Mouse (Mus musculus) MEL (cell line): ENCODE results near the gene Itln1. TPM values are rescaled to one million over a fixed set of nuclear protein-coding genes. Genes with fewer than 3 reads are reported as not detected.

Experiments
- DNase-seq: peaks from one replicate; pipeline ENCODE4 v3.0.0; 2011; ENCODE audit warnings: low read depth, low spot score
- H3K27ac ChIP-seq: 2 replicates; pipeline ENCODE4 v1.5.1; 2012; ENCODE audit warnings: low read depth, mild to moderate bottlenecking, control low read depth, low read length, moderate library complexity; ENCODE audit not compliant: control insufficient read depth
- H3K27me3 ChIP-seq, 2 experiments: fragments of 150-350 bp in 1 of 2; sonication (generic) in 1 of 2; 2 replicates each; pipeline ENCODE4 v1.6.1; 2012; ENCODE audit warnings: low read length in 2 of 2, mild to moderate bottlenecking in 2 of 2, improper control_type of control experiment in 1 of 2, moderate library complexity in 1 of 2; ENCODE audit not compliant: insufficient read depth in 2 of 2, control insufficient read depth in 1 of 2
- H3K36me3 ChIP-seq, 2 experiments: 2 replicates each; pipeline ENCODE4 v1.6.1; 2012 to 2014; ENCODE audit warnings: low read length in 2 of 2, improper control_type of control experiment in 1 of 2, inconsistent platforms in 1 of 2, mild to moderate bottlenecking in 1 of 2; ENCODE audit not compliant: insufficient read depth in 2 of 2, control insufficient read depth in 1 of 2
- H3K4me1 ChIP-seq, 2 experiments: fragments of 150-350 bp in 1 of 2; sonication (generic) in 1 of 2; 2 replicates each; pipeline ENCODE4 v1.6.1; 2012; ENCODE audit warnings: low read length in 2 of 2, improper control_type of control experiment in 1 of 2, mild to moderate bottlenecking in 1 of 2; ENCODE audit not compliant: insufficient read depth in 2 of 2, control insufficient read depth in 1 of 2
- H3K4me3 ChIP-seq, 2 experiments: fragments of 150-350 bp in 1 of 2; sonication (generic) in 1 of 2; 2 replicates each; pipeline ENCODE4 v1.5.1; 2012; ENCODE audit warnings: low read depth in 2 of 2, low read length in 2 of 2, mild to moderate bottlenecking in 2 of 2, moderate library complexity in 2 of 2, control low read depth in 1 of 2, improper control_type of control experiment in 1 of 2; ENCODE audit not compliant: control insufficient read depth in 1 of 2, insufficient read depth in 1 of 2
- H3K79me2 ChIP-seq: 2 replicates; pipeline ENCODE4 v1.6.1; 2012; ENCODE audit warnings: mild to moderate bottlenecking, low read length, moderate library complexity; ENCODE audit not compliant: control insufficient read depth, poor library complexity, insufficient read depth
- H3K9ac ChIP-seq: 2 replicates; pipeline ENCODE4 v1.6.1; 2012; ENCODE audit warnings: low read depth, mild to moderate bottlenecking, control low read depth, low read length, moderate library complexity; ENCODE audit not compliant: control insufficient read depth, poor library complexity, severe bottlenecking
- H3K9me3 ChIP-seq: fragments of 150-350 bp; sonication (generic); replicated peaks from 2 replicates; pipeline ENCODE4 v1.6.1; 2012; ENCODE audit warnings: mild to moderate bottlenecking, low read length, improper control_type of control experiment, moderate library complexity; ENCODE audit not compliant: insufficient read depth
- CTCF ChIP-seq, 3 experiments: IDR thresholded peaks in 2 of 3; conservative IDR thresholded peaks in 1 of 3; 2 replicates each; pipeline ENCODE4 v1.5.1; 2011 to 2012; ENCODE audit warnings: low read length in 3 of 3, low read depth in 2 of 3, mild to moderate bottlenecking in 2 of 3, improper control_type of control experiment in 1 of 3, inconsistent platforms in 1 of 3, mixed read lengths in 1 of 3, moderate library complexity in 1 of 3; ENCODE audit not compliant: control insufficient read depth in 1 of 3, insufficient read depth in 1 of 3, poor library complexity in 1 of 3, severe bottlenecking in 1 of 3
- ELF1 ChIP-seq: IDR thresholded peaks from 2 replicates; pipeline ENCODE4 v1.6.1; 2014; ENCODE audit warnings: low read depth, mild to moderate bottlenecking, inconsistent platforms, low read length, improper control_type of control experiment, moderate library complexity
- EP300 ChIP-seq, 2 experiments: IDR thresholded peaks; 2 replicates each; pipeline ENCODE4 v1.6.1; 2011; ENCODE audit warnings: improper control_type of control experiment in 2 of 2, low read length in 2 of 2, low read depth in 1 of 2, mild to moderate bottlenecking in 1 of 2
- GABPA ChIP-seq: IDR thresholded peaks from 2 replicates; pipeline ENCODE4 v1.6.1; 2012; ENCODE audit warnings: low read depth, mild to moderate bottlenecking, inconsistent platforms, low read length, improper control_type of control experiment, moderate library complexity
- GATA1 ChIP-seq: IDR thresholded peaks from 2 replicates; pipeline ENCODE4 v1.6.1; 2011; ENCODE audit warnings: low read depth, low read length, improper control_type of control experiment
- HCFC1 ChIP-seq: IDR thresholded peaks from 2 replicates; pipeline ENCODE4 v1.6.1; 2012; ENCODE audit warnings: low read depth, mild to moderate bottlenecking, inconsistent platforms, low read length, improper control_type of control experiment, moderate library complexity
- JUND ChIP-seq: IDR thresholded peaks from 2 replicates; pipeline ENCODE4 v1.6.1; 2011; ENCODE audit warnings: low read depth, mild to moderate bottlenecking, improper control_type of control experiment, low read length
- KAT2A ChIP-seq: conservative IDR thresholded peaks from 2 replicates; pipeline ENCODE4 v1.6.1; 2012; ENCODE audit warnings: low read depth, low read length, improper control_type of control experiment, inconsistent platforms
- MAFK ChIP-seq: IDR thresholded peaks from 2 replicates; pipeline ENCODE4 v1.6.1; 2011; ENCODE audit warnings: low read depth, mild to moderate bottlenecking, low read length, improper control_type of control experiment, borderline replicate concordance
- MAX ChIP-seq: IDR thresholded peaks from 2 replicates; pipeline ENCODE4 v1.6.1; 2011; ENCODE audit warnings: low read length, improper control_type of control experiment
- MAZ ChIP-seq: IDR thresholded peaks from 2 replicates; pipeline ENCODE4 v1.6.1; 2012; ENCODE audit warnings: low read depth, mild to moderate bottlenecking, inconsistent platforms, low read length, improper control_type of control experiment
- MEF2A ChIP-seq: IDR thresholded peaks from 2 replicates; pipeline ENCODE4 v1.6.1; 2014; ENCODE audit warnings: low read depth, mild to moderate bottlenecking, inconsistent platforms, low read length, improper control_type of control experiment; ENCODE audit not compliant: poor library complexity, insufficient replicate concordance, severe bottlenecking; ENCODE audit errors: extremely low read depth
- MYB ChIP-seq: IDR thresholded peaks from 2 replicates; pipeline ENCODE4 v1.6.1; 2011; ENCODE audit warnings: mild to moderate bottlenecking, low read depth, low read length, improper control_type of control experiment
- NRF1 ChIP-seq: IDR thresholded peaks from 2 replicates; pipeline ENCODE4 v1.6.1; 2014; ENCODE audit warnings: low read depth, mild to moderate bottlenecking, inconsistent platforms, low read length, improper control_type of control experiment, moderate library complexity; ENCODE audit not compliant: poor library complexity, insufficient read depth, severe bottlenecking
- POLR2A ChIP-seq, 2 experiments: IDR thresholded peaks; 2 replicates each; pipeline ENCODE4 v1.6.1; 2011 to 2012; ENCODE audit warnings: low read length in 2 of 2, mild to moderate bottlenecking in 2 of 2, control low read depth in 1 of 2, improper control_type of control experiment in 1 of 2, low read depth in 1 of 2, moderate library complexity in 1 of 2; ENCODE audit not compliant: control insufficient read depth in 1 of 2, insufficient read depth in 1 of 2, poor library complexity in 1 of 2
- POLR2AphosphoS2 ChIP-seq: IDR thresholded peaks from 2 replicates; pipeline ENCODE4 v1.6.1; 2011; ENCODE audit warnings: low read length, improper control_type of control experiment
- RAD21 ChIP-seq: IDR thresholded peaks from 2 replicates; pipeline ENCODE4 v1.6.1; 2011; ENCODE audit warnings: mild to moderate bottlenecking, low read depth, low read length, improper control_type of control experiment
- RCOR1 ChIP-seq: IDR thresholded peaks from 2 replicates; pipeline ENCODE4 v1.6.1; 2012; ENCODE audit warnings: low read depth, mild to moderate bottlenecking, inconsistent platforms, low read length, improper control_type of control experiment
- SMC3 ChIP-seq: IDR thresholded peaks from 2 replicates; pipeline ENCODE4 v1.6.1; 2011; ENCODE audit warnings: low read depth, low read length, improper control_type of control experiment
- TAL1 ChIP-seq: IDR thresholded peaks from 2 replicates; pipeline ENCODE4 v1.6.1; 2012; ENCODE audit warnings: mild to moderate bottlenecking, inconsistent platforms, low read length, moderate library complexity, mixed read lengths
- TBP ChIP-seq: IDR thresholded peaks from 2 replicates; pipeline ENCODE4 v1.8.0; 2011; ENCODE audit warnings: low read depth, low read length, improper control_type of control experiment
- TCF12 ChIP-seq: IDR thresholded peaks from 2 replicates; pipeline ENCODE4 v1.6.1; 2014; ENCODE audit warnings: low read depth, mild to moderate bottlenecking, inconsistent platforms, low read length, improper control_type of control experiment, moderate library complexity
- UBTF ChIP-seq: IDR thresholded peaks from 2 replicates; pipeline ENCODE4 v1.6.1; 2012; ENCODE audit warnings: low read depth, mild to moderate bottlenecking, inconsistent platforms, low read length, improper control_type of control experiment, moderate library complexity, borderline replicate concordance; ENCODE audit not compliant: insufficient read depth
- USF1 ChIP-seq: IDR thresholded peaks from 2 replicates; pipeline ENCODE4 v1.6.1; 2014; ENCODE audit warnings: low read depth, mild to moderate bottlenecking, inconsistent platforms, low read length, improper control_type of control experiment, moderate library complexity
- USF2 ChIP-seq, 2 experiments: IDR thresholded peaks; 2 replicates each; pipeline ENCODE4 v1.6.1; 2011 to 2012; ENCODE audit warnings: improper control_type of control experiment in 2 of 2, low read length in 2 of 2, borderline replicate concordance in 1 of 2, inconsistent platforms in 1 of 2, low read depth in 1 of 2, mild to moderate bottlenecking in 1 of 2; ENCODE audit not compliant: insufficient read depth in 1 of 2
- ZC3H11A ChIP-seq: IDR thresholded peaks from 2 replicates; pipeline ENCODE4 v1.6.1; 2012; ENCODE audit warnings: low read depth, mild to moderate bottlenecking, inconsistent platforms, low read length, improper control_type of control experiment
- ZKSCAN1 ChIP-seq: IDR thresholded peaks from 2 replicates; pipeline ENCODE4 v1.6.1; 2012; ENCODE audit warnings: low read depth, mild to moderate bottlenecking, inconsistent platforms, low read length, improper control_type of control experiment, moderate library complexity
- ZMIZ1 ChIP-seq: IDR thresholded peaks from 2 replicates; pipeline ENCODE4 v1.6.1; 2012; ENCODE audit warnings: low read depth, mild to moderate bottlenecking, inconsistent platforms, low read length, improper control_type of control experiment, moderate library complexity
- ZNF384 ChIP-seq: IDR thresholded peaks from 2 replicates; pipeline ENCODE4 v1.6.1; 2012; ENCODE audit warnings: low read depth, mild to moderate bottlenecking, inconsistent platforms, low read length, improper control_type of control experiment
- polyA plus RNA-seq, 2 experiments: library from polyadenylated mRNA; stranded (reverse) in 1 of 2; unstranded in 1 of 2; fragments of >175 nt in 1 of 2; fragments of >200 nt in 1 of 2; gene quantifications; 2 replicates each; pipeline versions ENCODE4 v1.2.1 to v1.2.4; 2012; ENCODE audit warnings: low replicate concordance in 2 of 2, low read depth in 1 of 2; ENCODE audit not compliant: insufficient read length in 2 of 2, insufficient read depth in 1 of 2, missing spikeins in 1 of 2
- total RNA-seq: library from RNA; depleted of rRNA; stranded (reverse); fragments of 300-350 nt; gene quantifications from 2 replicates; pipeline ENCODE4 v1.2.3, GENCODE M21; 2012

Itln1 gene
- total and polyA plus RNA-seq, 3 experiments: not detected

GRCm38 (mm10) chr1:171477123-171477522, 58.0 kb downstream of the Itln1 start:
- H3K27me3 ChIP-seq: no peaks in the 10 kb centered on the region
- peaks cover 7 to 14% of the 10 kb centered on the region in 2 experiments for H3K4me1 ChIP-seq
- H3K4me3 ChIP-seq: no peak overlapping the region
- H3K79me2 ChIP-seq: no peaks in the 10 kb centered on the region; the same call in 1 of the 2 replicates
- H3K36me3 ChIP-seq: peaks cover 0 to 12% of the 10 kb centered on the region in 2 experiments; a peak in 2 of 4 replicates
- no peak overlapping the region for H3K9ac ChIP-seq
- H3K27ac ChIP-seq: no peak overlapping the region
- no peak for DNase-seq
- H3K9me3 ChIP-seq: no peaks in the 10 kb centered on the region
- TF ChIP-seq USF1 (no peak), UBTF (no peak), MEF2A (no peak), ZNF384 (no peak), USF2 (IDR thresholded peaks at IDR 0.05; ENCODE audit: borderline replicate concordance in 1 of 2, insufficient read depth in 1 of 2, low read depth in 1 of 2, low read length in 2 of 2) (no peak), RCOR1 (no peak), MAZ (no peak), SMC3 (no peak), MAX (no peak), EP300 (IDR thresholded peaks at IDR 0.05; ENCODE audit: low read depth in 1 of 2, low read length in 2 of 2) (no peak), ZC3H11A (no peak), TAL1 (no peak), RAD21 (no peak), TCF12 (no peak), JUND (no peak), TBP (no peak), CTCF (IDR thresholded peaks at IDR 0.05 in 2 of 3, conservative IDR thresholded peaks at IDR 0.05 in 1 of 3; ENCODE audit: control insufficient read depth in 1 of 3, insufficient read depth in 1 of 3, low read depth in 2 of 3, low read length in 3 of 3, poor library complexity in 1 of 3, severe bottlenecking in 1 of 3) (no peak), MYB (no peak)

- Histone ChIP-seq H3K9me3 (no peaks in the 10 kb centered on the region), H3K36me3 (peaks cover 0 to 22% of the 10 kb centered on the region in 2 experiments; a peak in 2 of 4 replicates), H3K27me3 (no peaks in the 10 kb centered on the region), H3K9ac (peak overlapping the region; percentile 66), H3K4me1 (peaks cover 15 to 29% of the 10 kb centered on the region in 2 experiments), H3K79me2 (no peaks in the 10 kb centered on the region; the same call in 1 of the 2 replicates), H3K27ac (peak overlapping the region; percentile 65), H3K4me3 (peak overlapping the region; percentile 39 to 59)
- peak; percentile 83 for DNase-seq
- TF ChIP-seq ELF1 (peak; percentile 49; the same call in 1 of the 2 replicates), USF1 (no peak), NRF1 (no peak), GABPA (no peak), ZKSCAN1 (no peak), TAL1 (no peak), EP300 (IDR thresholded peaks at IDR 0.05; ENCODE audit: low read depth in 1 of 2, low read length in 2 of 2) (no peak; a peak in 1 of 4 replicates), POLR2AphosphoS2 (no peak), RAD21 (no peak), TCF12 (no peak), POLR2A (IDR thresholded peaks at IDR 0.05; ENCODE audit: control insufficient read depth in 1 of 2, insufficient read depth in 1 of 2, low read depth in 1 of 2, low read length in 2 of 2, poor library complexity in 1 of 2) (0 out of 4 replicates have a peak, but pooled peaks of 1 of the 2 experiments have one; percentile 27), KAT2A (no peak), HCFC1 (no peak), ZMIZ1 (no peak), MAX (peak; percentile 55), MYB (no peak), ZC3H11A (no peak), UBTF (no peak), MAFK (no peak), GATA1 (no peak)
These were observed 61.0 kb downstream of the Itln1 start for GRCm38 (mm10) chr1:171473920-171474640.
